Mouse (Mus musculus) neutrophil, adult 59 days (primary cell): Measurements from ENCODE around the gene Neurog3. TPM values are rescaled to one million over a fixed set of nuclear protein-coding genes. Genes with fewer than 3 reads are reported as not detected.

Source experiments
- total RNA-seq, 2 experiments: library from RNA; stranded (reverse); gene quantifications; 1 replicate in 1 of 2; 2 replicates in 1 of 2; pipeline ENCODE4 v1.2.4; 2023

Gene Neurog3
- not detected for total RNA-seq

GRCm38 (mm10) chr10:62132691-62133281 lies at the start of gene Neurog3:
Gene Neurog3, plus strand, starts transcription at chr10:62133090.

DNA sequence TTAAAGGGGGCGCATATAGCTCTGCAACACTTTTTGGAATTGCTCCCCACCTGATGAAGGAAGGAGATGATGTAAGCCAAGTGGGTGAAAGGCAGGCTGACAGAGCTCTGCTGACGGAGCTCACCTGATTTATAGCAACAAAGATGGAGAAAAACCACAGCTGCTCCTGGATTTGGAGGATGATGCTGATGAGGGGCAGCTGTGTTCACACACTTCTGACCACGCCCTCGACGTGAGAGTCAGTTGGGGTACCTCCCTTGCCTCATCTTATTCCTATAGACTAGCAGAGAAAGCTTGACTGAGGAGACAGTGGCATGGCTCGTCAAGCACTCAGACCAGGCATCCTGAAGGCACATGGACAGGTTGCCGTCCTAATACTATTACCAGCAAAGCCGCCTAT lies 10.9 kb downstream of the Neurog3 start, which contains the start of gene Fam241b:
TSS of gene Fam241b (minus strand) at position 101 of the 400 bp plus-strand sequence.

Other genes with a start within 250 kb of the Neurog3 start
- gene Col13a1, start 154.0 kb upstream of the Neurog3 start, total RNA-seq = under 1 TPM in 1 of 2 experiments, not detected in 1; 0.27 TPM
- 1 to 10 TPM; 3.9 to 4.7 TPM for gene Fam241b, start 10.8 kb downstream of the Neurog3 start, total RNA-seq
- gene Tspan15, start 98.2 kb downstream of the Neurog3 start, total RNA-seq = 10 to 100 TPM in 1 of 2 experiments, 1 to 10 TPM in 1; 7.3 to 14.1 TPM
- not detected for gene Tacr2, start 119.3 kb downstream of the Neurog3 start, total RNA-seq
- gene Hk1, start 246.8 kb downstream of the Neurog3 start, total RNA-seq = 10 to 100 TPM; 86.3 to 98.2 TPM